Mouse (Mus musculus): ENCODE results near the gene Tnr. TPM values are rescaled to one million over a fixed set of nuclear protein-coding genes. Genes with fewer than 3 reads are reported as not detected.

The Tnr gene
- polyA plus RNA-seq, 1 experiment from 2014 or later: not detected

DNA sequence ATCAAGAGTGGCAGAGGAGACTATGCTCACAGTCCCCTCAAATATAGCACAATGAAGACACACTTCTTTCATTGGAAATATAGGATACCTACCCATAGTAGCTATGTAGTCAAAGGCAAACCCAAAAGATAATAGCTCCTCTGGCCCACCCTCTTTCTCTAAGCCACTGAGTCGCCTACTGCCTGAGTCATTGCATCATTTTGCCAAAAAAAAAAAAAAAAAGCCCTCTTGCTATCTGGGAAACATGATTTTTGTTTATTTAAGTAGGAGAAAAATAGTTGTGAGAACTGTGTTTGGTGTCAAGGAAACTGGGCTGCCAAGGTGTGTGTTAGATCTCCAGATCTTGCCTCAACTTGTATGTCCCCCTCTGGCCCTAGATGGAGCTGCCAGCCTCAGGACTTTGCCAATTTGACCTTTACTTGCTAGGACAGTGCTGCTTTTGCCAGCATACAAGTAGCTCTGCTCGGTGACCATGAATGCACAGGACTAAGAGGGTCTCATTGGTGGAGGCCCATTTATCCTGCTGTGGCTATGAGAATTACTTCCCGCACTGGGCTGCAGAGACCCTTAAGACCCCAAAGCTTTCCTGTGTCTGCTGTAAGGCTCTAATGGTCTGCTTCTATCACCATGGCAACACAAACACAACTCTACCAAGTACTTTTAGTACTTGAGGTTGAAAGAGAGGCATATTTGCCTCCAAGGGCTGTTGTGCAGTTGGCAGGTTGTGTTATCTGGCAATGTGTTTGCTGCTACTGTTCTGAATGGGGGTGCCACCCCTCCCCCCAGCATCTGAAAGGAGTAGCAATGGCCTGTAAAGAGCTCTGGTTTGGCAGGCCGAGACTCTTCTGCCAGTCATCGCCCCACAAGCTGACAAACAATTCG, 137.3 kb downstream of the Tnr start:
- H3K36me3 ChIP-seq (ENCODE audit: control insufficient read depth, insufficient read depth, low read length): no peaks in the 10 kb centered on the region
- no peak overlapping the region for H3K9ac ChIP-seq (ENCODE audit: low read length)
- ATAC-seq (ENCODE audit: insufficient number of reproducible peaks, insufficient read depth, low FRiP score, low read depth): no peak
- no peak overlapping the region for H3K27ac ChIP-seq (replicated peaks in 1 of 2; ENCODE audit: control insufficient read depth in 1 of 2, insufficient read depth in 1 of 2, low read depth in 2 of 2, low read length in 2 of 2)
- H3K27me3 ChIP-seq (ENCODE audit: control insufficient read depth, insufficient read depth, low read length): no peaks in the 10 kb centered on the region
- 50% methylated on average over 6 of the region's 6 CpGs for WGBS
- peaks cover 7 to 10% of the 10 kb centered on the region in 2 experiments; a peak in 3 of 4 replicates for H3K4me1 ChIP-seq (ENCODE audit: control insufficient read depth in 2 of 2, insufficient read depth in 2 of 2, low read length in 2 of 2)
- H3K9me3 ChIP-seq (ENCODE audit: control insufficient read depth, low read length): no peaks in the 10 kb centered on the region
- no peak overlapping the region for H3K4me2 ChIP-seq (ENCODE audit: low read length)
- H3K4me3 ChIP-seq (ENCODE audit: control insufficient read depth in 1 of 2, insufficient read depth in 1 of 2, low read depth in 1 of 2, low read length in 2 of 2): no peak overlapping the region

- H3K36me3 ChIP-seq (ENCODE audit: control insufficient read depth, insufficient read depth, low read length): no peaks in the 10 kb centered on the region
- 82% methylated on average over 3 of the region's 3 CpGs for WGBS
- H3K4me3 ChIP-seq (ENCODE audit: control insufficient read depth in 1 of 2, insufficient read depth in 1 of 2, low read depth in 1 of 2, low read length in 2 of 2): no peak overlapping the region
- no peak overlapping the region for H3K9ac ChIP-seq (ENCODE audit: low read length)
- peaks cover 2% of the 10 kb centered on the region in 2 experiments; a peak in 2 of 4 replicates for H3K4me1 ChIP-seq (ENCODE audit: control insufficient read depth in 2 of 2, insufficient read depth in 2 of 2, low read length in 2 of 2)
- no peak overlapping the region for H3K27ac ChIP-seq (replicated peaks in 1 of 2; ENCODE audit: control insufficient read depth in 1 of 2, insufficient read depth in 1 of 2, low read depth in 2 of 2, low read length in 2 of 2)
- no peak for ATAC-seq (ENCODE audit: insufficient number of reproducible peaks, insufficient read depth, low FRiP score, low read depth)
- H3K27me3 ChIP-seq (ENCODE audit: control insufficient read depth, insufficient read depth, low read length): no peaks in the 10 kb centered on the region
- H3K4me2 ChIP-seq (ENCODE audit: low read length): no peak overlapping the region
- H3K9me3 ChIP-seq (ENCODE audit: control insufficient read depth, low read length): no peaks in the 10 kb centered on the region
Measured at GRCm38 (mm10) chr1:159664496-159664895, 140.9 kb downstream of the Tnr start.

GRCm38 (mm10) chr1:159664945-159665344, 141.4 kb downstream of the Tnr start:
- Histone ChIP-seq H3K27ac (replicated peaks in 1 of 2; ENCODE audit: control insufficient read depth in 1 of 2, insufficient read depth in 1 of 2, low read depth in 2 of 2, low read length in 2 of 2) (no peak overlapping the region), H3K36me3 (ENCODE audit: control insufficient read depth, insufficient read depth, low read length) (no peaks in the 10 kb centered on the region), H3K27me3 (ENCODE audit: control insufficient read depth, insufficient read depth, low read length) (no peaks in the 10 kb centered on the region), H3K9me3 (ENCODE audit: control insufficient read depth, low read length) (no peaks in the 10 kb centered on the region), H3K9ac (ENCODE audit: low read length) (no peak overlapping the region), H3K4me1 (ENCODE audit: control insufficient read depth in 2 of 2, insufficient read depth in 2 of 2, low read length in 2 of 2) (peaks cover 2% of the 10 kb centered on the region in 2 experiments; a peak in 2 of 4 replicates), H3K4me3 (ENCODE audit: control insufficient read depth in 1 of 2, insufficient read depth in 1 of 2, low read depth in 1 of 2, low read length in 2 of 2) (no peak overlapping the region), H3K4me2 (ENCODE audit: low read length) (no peak overlapping the region)
- WGBS: 83% methylated on average over 4 of the region's 4 CpGs
- ATAC-seq (ENCODE audit: insufficient number of reproducible peaks, insufficient read depth, low FRiP score, low read depth): no peak

DNA sequence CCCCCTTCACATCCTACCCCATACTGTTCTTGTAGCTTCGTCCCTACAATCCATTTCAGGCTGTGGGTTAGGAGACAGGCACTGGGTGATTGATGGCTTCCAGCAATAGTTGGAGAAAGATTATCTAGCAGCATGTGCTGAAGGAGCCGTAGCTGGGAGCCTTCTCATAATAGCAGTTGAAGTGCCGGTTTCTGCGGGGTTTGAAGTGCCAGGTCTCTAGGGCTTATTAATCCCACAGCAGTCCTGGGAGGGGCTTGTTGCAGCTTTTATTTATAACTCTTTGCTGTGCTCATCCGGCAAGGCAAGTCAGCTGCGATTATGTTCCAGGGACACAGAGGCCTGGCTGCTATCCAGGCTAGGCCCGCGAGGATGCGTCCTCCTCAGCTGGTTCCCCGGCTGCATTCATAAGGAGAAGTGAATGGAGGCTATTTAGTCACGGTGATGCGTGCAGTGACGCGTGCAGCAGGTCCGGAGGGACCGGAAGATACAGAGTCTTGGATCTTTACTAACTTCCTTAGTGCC, 147.1 kb downstream of the Tnr start:
- H3K36me3 ChIP-seq (ENCODE audit: control insufficient read depth, insufficient read depth, low read length): no peaks in the 10 kb centered on the region
- no peak overlapping the region for H3K4me3 ChIP-seq (ENCODE audit: control insufficient read depth in 1 of 2, insufficient read depth in 1 of 2, low read depth in 1 of 2, low read length in 2 of 2)
- H3K4me1 ChIP-seq (ENCODE audit: control insufficient read depth in 2 of 2, insufficient read depth in 2 of 2, low read length in 2 of 2): peaks cover 6 to 10% of the 10 kb centered on the region in 2 experiments
- ATAC-seq (ENCODE audit: insufficient number of reproducible peaks, insufficient read depth, low FRiP score, low read depth): peak; percentile 68
- no peaks in the 10 kb centered on the region for H3K9me3 ChIP-seq (ENCODE audit: control insufficient read depth, low read length)
- H3K27ac ChIP-seq (replicated peaks in 1 of 2; ENCODE audit: control insufficient read depth in 1 of 2, insufficient read depth in 1 of 2, low read depth in 2 of 2, low read length in 2 of 2): peak overlapping the region; percentile 23 to 50; a peak in 1 of 4 replicates
- 26% methylated on average over 16 of the region's 16 CpGs for WGBS
- no peaks in the 10 kb centered on the region for H3K27me3 ChIP-seq (ENCODE audit: control insufficient read depth, insufficient read depth, low read length)
- peak overlapping the region; percentile 33 for H3K4me2 ChIP-seq (ENCODE audit: low read length)
- H3K9ac ChIP-seq (ENCODE audit: low read length): no peak overlapping the region

GRCm38 (mm10) chr1:159671181-159671580, 147.6 kb downstream of the Tnr start:
- no peaks in the 10 kb centered on the region for H3K27me3 ChIP-seq (ENCODE audit: control insufficient read depth, insufficient read depth, low read length)
- H3K27ac ChIP-seq (replicated peaks in 1 of 2; ENCODE audit: control insufficient read depth in 1 of 2, insufficient read depth in 1 of 2, low read depth in 2 of 2, low read length in 2 of 2): no peak overlapping the region
- H3K4me2 ChIP-seq (ENCODE audit: low read length): peak overlapping the region; percentile 33
- H3K9me3 ChIP-seq (ENCODE audit: control insufficient read depth, low read length): no peaks in the 10 kb centered on the region
- H3K4me1 ChIP-seq (ENCODE audit: control insufficient read depth in 2 of 2, insufficient read depth in 2 of 2, low read length in 2 of 2): peaks cover 6 to 10% of the 10 kb centered on the region in 2 experiments
- 77% methylated on average over 8 of the region's 8 CpGs for WGBS
- H3K4me3 ChIP-seq (ENCODE audit: control insufficient read depth in 1 of 2, insufficient read depth in 1 of 2, low read depth in 1 of 2, low read length in 2 of 2): no peak overlapping the region
- H3K36me3 ChIP-seq (ENCODE audit: control insufficient read depth, insufficient read depth, low read length): no peaks in the 10 kb centered on the region
- no peak for ATAC-seq (ENCODE audit: insufficient number of reproducible peaks, insufficient read depth, low FRiP score, low read depth)
- H3K9ac ChIP-seq (ENCODE audit: low read length): no peak overlapping the region

DNA sequence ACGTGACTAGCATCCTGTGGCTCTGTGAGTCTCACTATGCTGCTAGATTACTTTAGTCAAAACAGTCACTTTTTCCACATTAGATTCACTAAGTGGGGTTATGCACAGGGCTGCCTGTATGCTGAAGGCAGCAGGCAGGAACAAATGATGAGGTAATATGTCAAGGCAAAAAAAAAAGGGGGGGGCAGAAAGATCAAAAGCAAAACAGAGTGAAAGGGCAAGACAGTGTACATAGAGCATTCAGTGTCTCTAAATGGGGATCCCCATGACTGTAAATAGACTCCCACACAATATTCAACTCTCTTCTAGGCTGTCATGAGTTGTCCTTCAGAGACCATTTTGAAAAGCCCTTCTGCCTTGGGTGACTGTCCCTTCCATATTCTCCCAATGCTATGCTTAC, 150.7 kb downstream of the Tnr start:
- Histone ChIP-seq H3K4me2 (ENCODE audit: low read length) (no peak overlapping the region), H3K9ac (ENCODE audit: low read length) (no peak overlapping the region), H3K9me3 (ENCODE audit: control insufficient read depth, low read length) (no peaks in the 10 kb centered on the region), H3K4me1 (ENCODE audit: control insufficient read depth in 2 of 2, insufficient read depth in 2 of 2, low read length in 2 of 2) (peaks cover 10% of the 10 kb centered on the region in 2 experiments), H3K27me3 (ENCODE audit: control insufficient read depth, insufficient read depth, low read length) (no peaks in the 10 kb centered on the region), H3K27ac (replicated peaks in 1 of 2; ENCODE audit: control insufficient read depth in 1 of 2, insufficient read depth in 1 of 2, low read depth in 2 of 2, low read length in 2 of 2) (no peak overlapping the region), H3K36me3 (ENCODE audit: control insufficient read depth, insufficient read depth, low read length) (no peaks in the 10 kb centered on the region), H3K4me3 (ENCODE audit: control insufficient read depth in 1 of 2, insufficient read depth in 1 of 2, low read depth in 1 of 2, low read length in 2 of 2) (no peak overlapping the region)
- 57% methylated on average over 1 of the region's 1 CpGs for WGBS
- ATAC-seq (ENCODE audit: insufficient number of reproducible peaks, insufficient read depth, low FRiP score, low read depth): no peak

- H3K9me3 ChIP-seq (ENCODE audit: control insufficient read depth, low read length): no peaks in the 10 kb centered on the region
- no peak for ATAC-seq (ENCODE audit: insufficient number of reproducible peaks, insufficient read depth, low FRiP score, low read depth)
- H3K4me2 ChIP-seq (ENCODE audit: low read length): no peak overlapping the region
- no peak overlapping the region for H3K27ac ChIP-seq (replicated peaks in 1 of 2; ENCODE audit: control insufficient read depth in 1 of 2, insufficient read depth in 1 of 2, low read depth in 2 of 2, low read length in 2 of 2)
- no peaks in the 10 kb centered on the region for H3K36me3 ChIP-seq (ENCODE audit: control insufficient read depth, insufficient read depth, low read length)
- peaks cover 6 to 9% of the 10 kb centered on the region in 2 experiments for H3K4me1 ChIP-seq (ENCODE audit: control insufficient read depth in 2 of 2, insufficient read depth in 2 of 2, low read length in 2 of 2)
- 48% methylated on average over 4 of the region's 4 CpGs for WGBS
- H3K4me3 ChIP-seq (ENCODE audit: control insufficient read depth in 1 of 2, insufficient read depth in 1 of 2, low read depth in 1 of 2, low read length in 2 of 2): no peak overlapping the region
- H3K9ac ChIP-seq (ENCODE audit: low read length): no peak overlapping the region
- no peaks in the 10 kb centered on the region for H3K27me3 ChIP-seq (ENCODE audit: control insufficient read depth, insufficient read depth, low read length)
Measured at GRCm38 (mm10) chr1:159675472-159675871, 151.9 kb downstream of the Tnr start.
